Mouse (Mus musculus): ENCODE measurements around the gene Ndufaf1. TPM values are rescaled to one million over a fixed set of nuclear protein-coding genes. Genes with fewer than 3 reads are reported as not detected.

Gene Ndufaf1
- polyA plus RNA-seq, 1 experiment, result 13.2 TPM

- Histone ChIP-seq H3K27me3 (ENCODE audit: control insufficient read depth, insufficient read depth, insufficient read length) (no peaks in the 10 kb centered on the region), H3K79me3 (ENCODE audit: low read depth) (peaks cover 15% of the 10 kb centered on the region), H3K36me3 (ENCODE audit: control insufficient read depth, insufficient read depth) (peaks cover 15% of the 10 kb centered on the region), H3ac (ENCODE audit: control insufficient read depth, insufficient read length, low read depth) (no peak overlapping the region), H3K79me2 (ENCODE audit: control insufficient read depth, insufficient read depth) (peaks cover 42% of the 10 kb centered on the region), H3K4me3 (ENCODE audit: insufficient read depth, poor library complexity, severe bottlenecking) (no peak overlapping the region)
- TF ChIP-seq MYOD1 (IDR thresholded peaks at IDR 0.05; ENCODE audit: control insufficient read depth, insufficient read length, low read depth), result no peak
- TF ChIP-seq FOSL1 (IDR thresholded peaks at IDR 0.05; ENCODE audit: insufficient read depth, low read length, poor library complexity, severe bottlenecking), result no peak
- no peak for TF ChIP-seq MAX (IDR thresholded peaks at IDR 0.05)
- TF ChIP-seq MYOG (IDR thresholded peaks at IDR 0.05; ENCODE audit: control insufficient read depth, extremely low read depth, insufficient read length), result no peak
- TF ChIP-seq CEBPB (IDR thresholded peaks at IDR 0.05; ENCODE audit: low read depth), result no peak
- TF ChIP-seq USF1 (IDR thresholded peaks at IDR 0.05; ENCODE audit: low read depth), result no peak
- no peak for TF ChIP-seq CTCF (IDR thresholded peaks at IDR 0.05; ENCODE audit: control insufficient read depth, insufficient read depth, insufficient read length)
Measured at GRCm38 (mm10) chr2:119698472-119698871, 35.8 kb upstream of the Ndufaf1 start.

- H3K36me3 ChIP-seq (ENCODE audit: control insufficient read depth, insufficient read depth), result peaks cover 10% of the 10 kb centered on the region
Measured at GRCm38 (mm10) chr2:119696111-119696510, 33.5 kb upstream of the Ndufaf1 start.

GRCm38 (mm10) chr2:119694826-119695225 lies 32.2 kb upstream of the Ndufaf1 start:
- Histone ChIP-seq H3K79me3 (ENCODE audit: low read depth) (peaks cover 24% of the 10 kb centered on the region), H3K27me3 (ENCODE audit: control insufficient read depth, insufficient read depth, insufficient read length) (no peaks in the 10 kb centered on the region), H3K36me3 (ENCODE audit: control insufficient read depth, insufficient read depth) (peaks cover 10% of the 10 kb centered on the region), H3K79me2 (ENCODE audit: control insufficient read depth, insufficient read depth) (peaks cover 64% of the 10 kb centered on the region), H3K4me3 (ENCODE audit: insufficient read depth, poor library complexity, severe bottlenecking) (no peak overlapping the region), H3ac (ENCODE audit: control insufficient read depth, insufficient read length, low read depth) (no peak overlapping the region)
- TF ChIP-seq MAX (IDR thresholded peaks at IDR 0.05), result no peak
- TF ChIP-seq CTCF (IDR thresholded peaks at IDR 0.05; ENCODE audit: control insufficient read depth, insufficient read depth, insufficient read length), result no peak
- TF ChIP-seq MYOD1 (IDR thresholded peaks at IDR 0.05; ENCODE audit: control insufficient read depth, insufficient read length, low read depth), result no peak
- no peak for TF ChIP-seq FOSL1 (IDR thresholded peaks at IDR 0.05; ENCODE audit: insufficient read depth, low read length, poor library complexity, severe bottlenecking)
- TF ChIP-seq MYOG (IDR thresholded peaks at IDR 0.05; ENCODE audit: control insufficient read depth, extremely low read depth, insufficient read length), result no peak
- TF ChIP-seq USF1 (IDR thresholded peaks at IDR 0.05; ENCODE audit: low read depth), result no peak
- no peak for TF ChIP-seq CEBPB (IDR thresholded peaks at IDR 0.05; ENCODE audit: low read depth)

More at GRCm38 (mm10) chr2:119696111-119696510, 33.5 kb upstream of the Ndufaf1 start:
- H3ac ChIP-seq (ENCODE audit: control insufficient read depth, insufficient read length, low read depth), result no peak overlapping the region
- H3K79me3 ChIP-seq (ENCODE audit: low read depth), result peaks cover 19% of the 10 kb centered on the region
- H3K79me2 ChIP-seq (ENCODE audit: control insufficient read depth, insufficient read depth), result peaks cover 51% of the 10 kb centered on the region
- no peaks in the 10 kb centered on the region for H3K27me3 ChIP-seq (ENCODE audit: control insufficient read depth, insufficient read depth, insufficient read length)
- H3K4me3 ChIP-seq (ENCODE audit: insufficient read depth, poor library complexity, severe bottlenecking), result no peak overlapping the region
- TF ChIP-seq FOSL1 (IDR thresholded peaks at IDR 0.05; ENCODE audit: insufficient read depth, low read length, poor library complexity, severe bottlenecking), result no peak
- TF ChIP-seq MAX (IDR thresholded peaks at IDR 0.05), result no peak
- TF ChIP-seq MYOD1 (IDR thresholded peaks at IDR 0.05; ENCODE audit: control insufficient read depth, insufficient read length, low read depth), result no peak
- TF ChIP-seq CTCF (IDR thresholded peaks at IDR 0.05; ENCODE audit: control insufficient read depth, insufficient read depth, insufficient read length), result no peak
- TF ChIP-seq CEBPB (IDR thresholded peaks at IDR 0.05; ENCODE audit: low read depth), result no peak
- no peak for TF ChIP-seq MYOG (IDR thresholded peaks at IDR 0.05; ENCODE audit: control insufficient read depth, extremely low read depth, insufficient read length)
- no peak for TF ChIP-seq USF1 (IDR thresholded peaks at IDR 0.05; ENCODE audit: low read depth)

- peaks cover 18% of the 10 kb centered on the region for H3K79me3 ChIP-seq (ENCODE audit: low read depth)
- no peak overlapping the region for H3ac ChIP-seq (ENCODE audit: control insufficient read depth, insufficient read length, low read depth)
- no peaks in the 10 kb centered on the region for H3K27me3 ChIP-seq (ENCODE audit: control insufficient read depth, insufficient read depth, insufficient read length)
- TF ChIP-seq MAX (IDR thresholded peaks at IDR 0.05) (no peak), USF1 (IDR thresholded peaks at IDR 0.05; ENCODE audit: low read depth) (no peak), CEBPB (IDR thresholded peaks at IDR 0.05; ENCODE audit: low read depth) (no peak), MYOD1 (IDR thresholded peaks at IDR 0.05; ENCODE audit: control insufficient read depth, insufficient read length, low read depth) (no peak), MYOG (IDR thresholded peaks at IDR 0.05; ENCODE audit: control insufficient read depth, extremely low read depth, insufficient read length) (no peak), CTCF (IDR thresholded peaks at IDR 0.05; ENCODE audit: control insufficient read depth, insufficient read depth, insufficient read length) (no peak), FOSL1 (IDR thresholded peaks at IDR 0.05; ENCODE audit: insufficient read depth, low read length, poor library complexity, severe bottlenecking) (no peak)
- H3K4me3 ChIP-seq (ENCODE audit: insufficient read depth, poor library complexity, severe bottlenecking), result no peak overlapping the region
- H3K36me3 ChIP-seq (ENCODE audit: control insufficient read depth, insufficient read depth), result peaks cover 10% of the 10 kb centered on the region
- peaks cover 74% of the 10 kb centered on the region for H3K79me2 ChIP-seq (ENCODE audit: control insufficient read depth, insufficient read depth)
Measured at GRCm38 (mm10) chr2:119692003-119692701, 29.5 kb upstream of the Ndufaf1 start.

GRCm38 (mm10) chr2:119683706-119684105 lies 21.1 kb upstream of the Ndufaf1 start:
- peaks cover 61% of the 10 kb centered on the region for H3K79me3 ChIP-seq (ENCODE audit: low read depth)
- no peak overlapping the region for H3K4me3 ChIP-seq (ENCODE audit: insufficient read depth, poor library complexity, severe bottlenecking)
- no peak overlapping the region for H3ac ChIP-seq (ENCODE audit: control insufficient read depth, insufficient read length, low read depth)
- peaks cover 96% of the 10 kb centered on the region for H3K79me2 ChIP-seq (ENCODE audit: control insufficient read depth, insufficient read depth)
- H3K27me3 ChIP-seq (ENCODE audit: control insufficient read depth, insufficient read depth, insufficient read length), result no peaks in the 10 kb centered on the region
- TF ChIP-seq MYOG (IDR thresholded peaks at IDR 0.05; ENCODE audit: control insufficient read depth, extremely low read depth, insufficient read length), result no peak
- peaks cover 25% of the 10 kb centered on the region for H3K36me3 ChIP-seq (ENCODE audit: control insufficient read depth, insufficient read depth)

- Histone ChIP-seq H3K79me2 (ENCODE audit: control insufficient read depth, insufficient read depth) (peaks cover 58% of the 10 kb centered on the region), H3K27me3 (ENCODE audit: control insufficient read depth, insufficient read depth, insufficient read length) (no peaks in the 10 kb centered on the region), H3K79me3 (ENCODE audit: low read depth) (peaks cover 55% of the 10 kb centered on the region), H3K36me3 (ENCODE audit: control insufficient read depth, insufficient read depth) (peaks cover 13% of the 10 kb centered on the region), H3K4me3 (ENCODE audit: insufficient read depth, poor library complexity, severe bottlenecking) (peak overlapping the region; percentile 92), H3ac (ENCODE audit: control insufficient read depth, insufficient read length, low read depth) (peak overlapping the region; percentile 27)
- TF ChIP-seq USF1 (IDR thresholded peaks at IDR 0.05; ENCODE audit: low read depth) (no peak), FOSL1 (IDR thresholded peaks at IDR 0.05; ENCODE audit: insufficient read depth, low read length, poor library complexity, severe bottlenecking) (no peak), MAX (IDR thresholded peaks at IDR 0.05) (no peak)
Measured at GRCm38 (mm10) chr2:119675831-119676230, 13.2 kb upstream of the Ndufaf1 start.
